Mouse (Mus musculus) small intestine, adult 2 months (tissue): Measurements from ENCODE around the gene Dusp12. TPM values are rescaled to one million over a fixed set of nuclear protein-coding genes. Genes with fewer than 3 reads are reported as not detected.

Source experiments
- H3K27ac ChIP-seq: fragments of 200-500 bp; 2 replicates; pipeline ENCODE4 v1.5.1; 2012; ENCODE audit warnings: low read depth, low read length, control low read depth, inconsistent platforms; ENCODE audit not compliant: insufficient read depth
- H3K27me3 ChIP-seq: fragments of 200-500 bp; 2 replicates; pipeline ENCODE4 v1.6.1; 2012; ENCODE audit warnings: mild to moderate bottlenecking, moderate library complexity, low read length, inconsistent platforms; ENCODE audit not compliant: control insufficient read depth, insufficient read depth
- H3K36me3 ChIP-seq: fragments of 200-500 bp; 2 replicates; pipeline ENCODE4 v1.6.1; 2012; ENCODE audit warnings: mild to moderate bottlenecking, low read length, control low read depth, inconsistent platforms; ENCODE audit not compliant: control insufficient read depth, insufficient read depth
- H3K4me1 ChIP-seq: fragments of 200-500 bp; 2 replicates; pipeline ENCODE4 v1.6.1; 2012; ENCODE audit warnings: low read length, inconsistent platforms, mixed read lengths; ENCODE audit not compliant: control insufficient read depth, insufficient read depth, insufficient read length
- H3K4me3 ChIP-seq: fragments of 200-500 bp; 2 replicates; pipeline ENCODE4 v1.5.1; 2012; ENCODE audit warnings: low read depth, mild to moderate bottlenecking, control low read depth, inconsistent platforms, low read length, moderate library complexity
- CTCF ChIP-seq: fragments of 200-500 bp; IDR thresholded peaks from 2 replicates; pipeline ENCODE4 v1.5.1; 2012; ENCODE audit warnings: low read depth, mild to moderate bottlenecking, control low read depth, inconsistent platforms, low read length, moderate library complexity, mixed read lengths; ENCODE audit not compliant: insufficient replicate concordance, insufficient read length; ENCODE audit errors: extremely low read depth
- POLR2A ChIP-seq: fragments of 200-500 bp; IDR thresholded peaks from 2 replicates; pipeline ENCODE4 v1.6.1; 2012; ENCODE audit warnings: low read depth, mild to moderate bottlenecking, control low read depth, inconsistent platforms, low read length, moderate library complexity
- WGBS: fragments of 180-500 bp; shearing (Covaris S2); methylation state at CpG from one replicate; pipeline ENCODE4 v1.1.7; 2018; 5-methylcytosine and 5-hydroxymethylcytosine counted together
- polyA plus RNA-seq: library from polyadenylated mRNA; depleted of rRNA; stranded (reverse); fragments of >200 nt; gene quantifications from 2 replicates; pipeline ENCODE4 v1.2.3, GENCODE M21; 2012; rRNA removed

Gene Dusp12
- 5.5 and 8.0 TPM in 2 replicates for polyA plus RNA-seq

GRCm38 (mm10) chr1:170884978-170885561 is at the start of gene Dusp12, which contains the start of gene Gm26620:
Gene Dusp12 (minus strand): TSS chr1:170885540.
Gene Gm26620 (plus strand): TSS chr1:170885065.
- Histone ChIP-seq H3K4me1 (peaks cover 7% of the 10 kb centered on the region; the same call in 1 of the 2 replicates), H3K27me3 (no peaks in the 10 kb centered on the region), H3K27ac (peak within 1 kb of the TSS; percentile 84), H3K4me3 (peak within 1 kb of the TSS; percentile 75), H3K36me3 (peaks cover 4% of the 10 kb centered on the region; the same call in 1 of the 2 replicates)
- TF ChIP-seq CTCF (peak; percentile 47; the same call in 1 of the 2 replicates), POLR2A (peak; percentile 39; the same call in 1 of the 2 replicates)
- WGBS: under 1% methylated on average over 46 of the region's 46 CpGs

GRCm38 (mm10) chr1:170934383-170934782 is 49.0 kb upstream of the Dusp12 start:
- 12% methylated on average over 2 of the region's 2 CpGs for WGBS
- Histone ChIP-seq H3K4me3 (no peak overlapping the region), H3K4me1 (no peaks in the 10 kb centered on the region), H3K36me3 (no peaks in the 10 kb centered on the region), H3K27ac (no peak overlapping the region), H3K27me3 (no peaks in the 10 kb centered on the region)
- TF ChIP-seq CTCF (no peak), POLR2A (no peak)

DNA sequence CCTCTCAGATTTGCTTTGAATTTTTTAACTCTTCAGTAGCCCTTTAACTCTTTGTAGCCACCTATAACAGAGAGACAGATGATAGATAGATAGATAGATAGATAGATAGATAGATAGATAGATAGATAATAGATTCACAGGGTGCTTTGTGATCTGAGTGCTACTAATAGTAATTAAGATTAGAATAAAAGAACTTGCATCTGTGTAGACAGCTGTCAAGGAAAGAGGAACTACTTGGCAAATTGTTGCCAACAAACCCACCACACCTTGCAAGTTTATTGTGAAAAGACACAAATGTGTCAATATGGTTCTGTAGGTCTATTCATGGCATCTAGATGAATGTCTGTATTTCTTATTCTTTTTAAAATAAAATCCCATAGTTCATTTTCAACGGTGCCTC is 48.6 kb upstream of the Dusp12 start:
- no peak for TF ChIP-seq CTCF
- TF ChIP-seq POLR2A: no peak
- Histone ChIP-seq H3K27me3 (no peaks in the 10 kb centered on the region), H3K4me3 (no peak overlapping the region), H3K27ac (no peak overlapping the region), H3K36me3 (no peaks in the 10 kb centered on the region), H3K4me1 (no peaks in the 10 kb centered on the region)
- 73% methylated on average over 1 of the region's 1 CpGs for whole genome bisulfite sequencing

DNA sequence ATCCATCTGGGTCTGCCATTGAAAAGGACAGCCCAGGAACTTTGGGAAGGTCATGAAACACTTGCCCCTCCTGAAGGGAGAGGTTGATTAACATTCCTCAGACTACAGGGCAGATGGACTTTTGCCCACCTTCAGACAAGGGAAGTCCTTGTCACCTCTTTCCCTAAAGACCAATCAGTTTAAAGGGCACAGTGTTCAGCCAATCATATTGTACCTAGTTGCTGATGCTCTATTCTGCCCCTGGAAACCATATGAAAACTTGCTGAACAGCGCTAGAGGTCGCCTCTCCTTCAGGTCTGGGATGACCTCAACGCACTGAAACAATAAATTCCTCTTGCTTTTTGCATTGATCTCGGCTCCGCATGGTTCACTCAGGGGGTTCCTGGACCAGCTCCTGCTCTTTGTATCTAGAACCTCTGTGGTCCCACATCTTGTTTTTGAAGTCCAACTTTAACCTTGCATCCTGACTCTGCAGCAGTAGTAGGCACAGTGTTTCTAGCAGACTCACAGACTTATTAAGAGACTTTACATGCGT is 48.1 kb upstream of the Dusp12 start:
- 76% methylated on average over 6 of the region's 6 CpGs for WGBS
- no peak overlapping the region for H3K27ac ChIP-seq

DNA sequence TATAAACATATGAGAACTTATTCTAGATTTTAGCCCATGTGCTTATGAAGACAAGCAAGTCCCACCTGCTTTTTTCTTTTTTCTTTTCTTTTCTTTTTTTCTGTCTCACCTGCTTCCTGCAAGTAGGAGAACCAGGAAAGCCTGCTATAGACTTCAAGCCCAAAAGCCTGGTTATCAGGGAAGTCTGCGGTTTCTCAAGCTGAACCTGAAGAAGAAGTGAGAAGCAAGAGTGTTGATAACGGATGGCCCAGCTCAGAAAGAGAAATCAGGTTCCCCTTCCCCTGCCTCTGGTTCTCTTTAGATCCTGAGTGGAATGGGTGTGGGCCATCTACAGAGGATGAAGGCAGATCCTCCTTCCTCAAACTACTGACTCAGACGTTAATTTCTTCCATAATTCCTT is 46.7 kb upstream of the Dusp12 start:
- H3K4me1 ChIP-seq: no peaks in the 10 kb centered on the region
- no peak overlapping the region for H3K27ac ChIP-seq
- TF ChIP-seq POLR2A (no peak), CTCF (no peak)
- no peaks in the 10 kb centered on the region for H3K36me3 ChIP-seq
- no peak overlapping the region for H3K4me3 ChIP-seq
- 75% methylated on average over 3 of the region's 3 CpGs for WGBS
- H3K27me3 ChIP-seq: no peaks in the 10 kb centered on the region

More for the DNA sequence above, 48.1 kb upstream of the Dusp12 start:
- no peak for TF ChIP-seq POLR2A
- TF ChIP-seq CTCF: no peak
- H3K36me3 ChIP-seq: no peaks in the 10 kb centered on the region
- H3K4me3 ChIP-seq: no peak overlapping the region
- H3K4me1 ChIP-seq: no peaks in the 10 kb centered on the region
- no peaks in the 10 kb centered on the region for H3K27me3 ChIP-seq

DNA sequence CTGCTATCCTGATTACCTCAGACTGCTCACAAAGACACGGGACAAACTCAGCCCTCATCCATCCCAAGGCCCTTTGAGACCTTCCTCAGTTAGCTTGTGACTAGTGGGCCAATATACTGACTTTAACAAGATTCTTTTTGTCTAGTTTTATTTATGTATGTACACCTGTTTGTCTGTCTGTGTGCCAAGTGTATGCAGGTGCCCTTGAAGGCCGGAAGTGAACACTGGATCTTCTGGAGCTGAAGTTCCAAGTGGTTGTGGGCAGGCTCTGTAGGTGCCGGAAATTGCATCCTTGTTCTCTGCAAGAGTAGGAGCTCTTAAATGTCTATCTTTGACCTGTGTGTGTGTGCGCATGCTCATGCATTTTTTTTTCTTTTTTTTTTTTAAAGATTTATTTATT is 43.9 kb upstream of the Dusp12 start:
- peak overlapping the region; percentile 57; the same call in 1 of the 2 replicates for H3K27ac ChIP-seq
- peaks cover 2% of the 10 kb centered on the region; the same call in 1 of the 2 replicates for H3K4me1 ChIP-seq
- H3K36me3 ChIP-seq: no peaks in the 10 kb centered on the region
- WGBS: 75% methylated on average over 4 of the region's 4 CpGs
- no peak overlapping the region for H3K4me3 ChIP-seq
- H3K27me3 ChIP-seq: no peaks in the 10 kb centered on the region
- TF ChIP-seq POLR2A (no peak), CTCF (no peak)

GRCm38 (mm10) chr1:170928467-170928866 is 43.1 kb upstream of the Dusp12 start:
- Histone ChIP-seq H3K4me3 (no peak overlapping the region), H3K27me3 (no peaks in the 10 kb centered on the region), H3K27ac (peak overlapping the region; percentile 9; the same call in 1 of the 2 replicates), H3K36me3 (no peaks in the 10 kb centered on the region), H3K4me1 (peaks cover 2% of the 10 kb centered on the region; the same call in 1 of the 2 replicates)
- 63% methylated on average over 2 of the region's 2 CpGs for WGBS
- TF ChIP-seq POLR2A: no peak
- TF ChIP-seq CTCF: no peak
